Mouse (Mus musculus): ENCODE measurements around the gene Jarid2.

Gene Jarid2

GRCm38 (mm10) chr13:44852024-44852423 lies 122.8 kb downstream of the Jarid2 start:
- DNase-seq = no peak

GRCm38 (mm10) chr13:44865566-44865965 lies 136.3 kb downstream of the Jarid2 start:
- no peak for DNase-seq

GRCm38 (mm10) chr13:44868037-44868650 lies 138.9 kb downstream of the Jarid2 start:
- no peak for DNase-seq

- peak; percentile 98 for DNase-seq
Observed at GRCm38 (mm10) chr13:44869418-44870119, 140.3 kb downstream of the Jarid2 start.

- DNase-seq = no peak
Observed at GRCm38 (mm10) chr13:44876799-44877198, 147.5 kb downstream of the Jarid2 start.

GRCm38 (mm10) chr13:44881001-44881400 lies 151.7 kb downstream of the Jarid2 start:
- DNase-seq = no peak

GRCm38 (mm10) chr13:44886221-44886620 lies 156.9 kb downstream of the Jarid2 start:
- DNase-seq = no peak

GRCm38 (mm10) chr13:44890612-44891011 lies 161.3 kb downstream of the Jarid2 start:
- DNase-seq = no peak

- DNase-seq = no peak
Observed at GRCm38 (mm10) chr13:44891813-44892730, 162.8 kb downstream of the Jarid2 start.

- no peak for DNase-seq
Observed at GRCm38 (mm10) chr13:44896211-44896610, 166.9 kb downstream of the Jarid2 start.

GRCm38 (mm10) chr13:44902299-44902698 lies 173.0 kb downstream of the Jarid2 start:
- no peak for DNase-seq

- DNase-seq = no peak
Observed at GRCm38 (mm10) chr13:44903416-44903815, 174.1 kb downstream of the Jarid2 start.

- no peak for DNase-seq
Observed at GRCm38 (mm10) chr13:44904271-44904670, 175.0 kb downstream of the Jarid2 start.

- DNase-seq = no peak
Observed at GRCm38 (mm10) chr13:44906141-44906540, 176.9 kb downstream of the Jarid2 start.

- peak; percentile 29 for DNase-seq
Observed at GRCm38 (mm10) chr13:44907702-44908101, 178.4 kb downstream of the Jarid2 start.

- DNase-seq = no peak
Observed at GRCm38 (mm10) chr13:44908790-44909189, 179.5 kb downstream of the Jarid2 start.

- no peak for DNase-seq
Observed at GRCm38 (mm10) chr13:44912851-44913250, 183.6 kb downstream of the Jarid2 start.

GRCm38 (mm10) chr13:44913560-44913959 lies 184.3 kb downstream of the Jarid2 start:
- DNase-seq = no peak

- peak; percentile 50 for DNase-seq
Observed at GRCm38 (mm10) chr13:44915382-44915781, 186.1 kb downstream of the Jarid2 start.

- DNase-seq = peak; percentile 25
Observed at GRCm38 (mm10) chr13:44915945-44916344, 186.7 kb downstream of the Jarid2 start.

- no peak for DNase-seq
Observed at GRCm38 (mm10) chr13:44917202-44917601, 187.9 kb downstream of the Jarid2 start.

GRCm38 (mm10) chr13:44918269-44918668 lies 189.0 kb downstream of the Jarid2 start:
- no peak for DNase-seq

- DNase-seq = no peak
Observed at GRCm38 (mm10) chr13:44921095-44921494, 191.8 kb downstream of the Jarid2 start.
